Comparison of ENCODE assay signal across 10 mouse cellular contexts in genomic region chr1:189875439-189875861, GRCm38 (mm10). TPM values are rescaled to one million over a fixed set of nuclear protein-coding genes. Genes with fewer than 3 reads are reported as not detected.
DNase-seq lines count a peak whose midpoint lies in the region; ATAC-seq and TF ChIP-seq lines count a peak whose summit lies in the region.
"Had no signal": no experiment of that assay in that cellular context is flagged by ENCODE, and none has a peak within 500 bp of the region (broad histone marks: within the 10 kb centered on the region; RNA-seq: fewer than 3 reads in every experiment).

No protein-coding gene starts in this region.

- no peaks in the 10 kb centered on the region for H3K9me3 ChIP-seq in heart, embryonic 11.5 days (replicated peaks; ENCODE audit: control insufficient read depth, low read length)
- H3K9me3 ChIP-seq in kidney, embryonic 15.5 days (replicated peaks), result no peaks in the 10 kb centered on the region
- H3K9me3 ChIP-seq in lung, postnatal 0 days (ENCODE audit: low read length), result no peaks in the 10 kb centered on the region

- H3K9ac ChIP-seq in heart, embryonic 11.5 days (ENCODE audit: low read depth, low read length), result peak overlapping the region; percentile 6; the same call in 1 of the 2 replicates
- no peak overlapping the region for H3K9ac ChIP-seq in kidney, embryonic 15.5 days
- H3K9ac ChIP-seq in lung, postnatal 0 days (replicated peaks; ENCODE audit: low read depth), result no peak overlapping the region

- peaks cover 39% of the 10 kb centered on the region for H3K4me1 ChIP-seq in heart, embryonic 11.5 days (ENCODE audit: control insufficient read depth, insufficient read depth, low read length)
- peaks cover 38% of the 10 kb centered on the region for H3K4me1 ChIP-seq in kidney, embryonic 15.5 days
- no peaks in the 10 kb centered on the region for H3K4me1 ChIP-seq in lung, postnatal 0 days (ENCODE audit: insufficient read depth, low read depth, low read length)

- no peak for TF ChIP-seq CTCF in lung, postnatal 0 days (IDR thresholded peaks at IDR 0.05)

- peak; percentile 86 for TF ChIP-seq EP300 in lung, postnatal 0 days (IDR thresholded peaks at IDR 0.05)

- H3K27ac ChIP-seq in heart, embryonic 11.5 days (ENCODE audit: low read depth, low read length), result no peak overlapping the region
- peak overlapping the region; percentile 70; the same call in 1 of the 2 replicates for H3K27ac ChIP-seq in kidney, embryonic 15.5 days
- H3K27ac ChIP-seq in lung, postnatal 0 days (ENCODE audit: low read length), result peak overlapping the region; percentile 62; the same call in 1 of the 2 replicates

- WGBS in heart, embryonic 11.5 days (ENCODE audit: insufficient replicate concordance), result 30% methylated on average over 6 of the region's 6 CpGs
- 9% methylated on average over 6 of the region's 6 CpGs for WGBS in kidney, embryonic 15.5 days
- 23% methylated on average over 6 of the region's 6 CpGs for WGBS in lung, postnatal 0 days

- no peaks in the 10 kb centered on the region for H3K27me3 ChIP-seq in heart, embryonic 11.5 days (ENCODE audit: control insufficient read depth, insufficient read depth, low read length)
- H3K27me3 ChIP-seq in kidney, embryonic 15.5 days, result no peaks in the 10 kb centered on the region
- H3K27me3 ChIP-seq in lung, postnatal 0 days (replicated peaks; ENCODE audit: insufficient read depth, low read length), result no peaks in the 10 kb centered on the region

- no peaks in the 10 kb centered on the region; the same call in 1 of the 2 replicates for H3K36me3 ChIP-seq in heart, embryonic 11.5 days (ENCODE audit: control insufficient read depth, insufficient read depth, low read length)
- peaks cover 55% of the 10 kb centered on the region for H3K36me3 ChIP-seq in kidney, embryonic 15.5 days
- H3K36me3 ChIP-seq in lung, postnatal 0 days (ENCODE audit: insufficient read depth, low read length), result no peaks in the 10 kb centered on the region

- no peak overlapping the region for H3K4me3 ChIP-seq in heart, embryonic 11.5 days (ENCODE audit: low read depth, low read length)
- H3K4me3 ChIP-seq in kidney, embryonic 15.5 days (replicated peaks), result no peak overlapping the region
- H3K4me3 ChIP-seq in lung, postnatal 0 days (ENCODE audit: low read depth, low read length), result no peak overlapping the region

- ATAC-seq in heart, embryonic 11.5 days (replicated peaks; ENCODE audit: insufficient number of reproducible peaks, low FRiP score, low TSS enrichment), result no peak
- ATAC-seq in kidney, embryonic 15.5 days (replicated peaks; ENCODE audit: low FRiP score), result no peak
- peak; percentile 76 for ATAC-seq in lung, postnatal 0 days

- no peak overlapping the region for H3K4me2 ChIP-seq in heart, embryonic 11.5 days
- H3K4me2 ChIP-seq in kidney, embryonic 15.5 days, result no peak overlapping the region
- H3K4me2 ChIP-seq in lung, postnatal 0 days (replicated peaks; ENCODE audit: low read depth, low read length), result no peak overlapping the region

- no peak for DNase-seq in heart, adult 8-10 months (ENCODE audit: low spot score)
- peak; percentile 67 for DNase-seq in NIH3T3 (ENCODE audit: low read depth)
- peak; percentile 66 for DNase-seq in lung, postnatal 0 days (ENCODE audit: low spot score)
- DNase-seq in cerebellum, postnatal 25 days, result no peak
- DNase-seq in gastrocnemius, postnatal 4 days (ENCODE audit: low spot score in 2 of 2), result no peak
- DNase-seq in embryo, embryonic 11 days, result no peak
- DNase-seq: adrenal gland, postnatal 25 days; cerebellum, adult 2 months had no signal

RNA-seq across cellular contexts. Expression of gene Smyd2, which starts 46.7 kb away (rescaled TPM):
- polyA plus RNA-seq in heart, embryonic 11.5 days (2014; fragmentation: Nextera tagmentation; extraction: Ambion mirVana), result 150 and 161 TPM in 2 replicates
- total RNA-seq in heart, adult 8-10 months (2022), result 100 to 1,000 TPM in 2 of 4 experiments, 10 to 100 TPM in 2; 83.0 to 114 (median 106) TPM
- polyA plus RNA-seq in kidney, embryonic 15.5 days (2015; fragmentation: Nextera tagmentation; extraction: Ambion mirVana), result 83.0 and 84.2 TPM in 2 replicates
- 34.3 and 35.9 TPM in 2 replicates for polyA plus RNA-seq in lung, postnatal 0 days (2015; fragmentation: Nextera tagmentation; extraction: Ambion mirVana)
- total RNA-seq in gastrocnemius, postnatal 4 days (2021), result 100 to 1,000 TPM; 144 to 145 TPM

Comparison
In these comparisons a context has a peak if more than half of its experiments do, and no peak if none do; other contexts are left out.
1. DNase-seq: peak in NIH3T3 (single experiment) and lung, postnatal 0 days (single experiment); none in heart, adult 8-10 months (single experiment), cerebellum, postnatal 25 days (0 of 2), gastrocnemius, postnatal 4 days (0 of 2) and embryo, embryonic 11 days (single experiment).